Mouse (Mus musculus): ENCODE data around the gene Lclat1.

The Lclat1 gene

GRCm38 (mm10) chr17:73195074-73195723 lies 87.4 kb downstream of the Lclat1 start:
- no peak for DNase-seq (ENCODE audit: low read depth, low spot score)

GRCm38 (mm10) chr17:73196139-73196538 lies 88.4 kb downstream of the Lclat1 start:
- no peak for DNase-seq (ENCODE audit: low read depth, low spot score)

GRCm38 (mm10) chr17:73197724-73198123 lies 89.9 kb downstream of the Lclat1 start:
- DNase-seq (ENCODE audit: low read depth, low spot score) = no peak

DNA sequence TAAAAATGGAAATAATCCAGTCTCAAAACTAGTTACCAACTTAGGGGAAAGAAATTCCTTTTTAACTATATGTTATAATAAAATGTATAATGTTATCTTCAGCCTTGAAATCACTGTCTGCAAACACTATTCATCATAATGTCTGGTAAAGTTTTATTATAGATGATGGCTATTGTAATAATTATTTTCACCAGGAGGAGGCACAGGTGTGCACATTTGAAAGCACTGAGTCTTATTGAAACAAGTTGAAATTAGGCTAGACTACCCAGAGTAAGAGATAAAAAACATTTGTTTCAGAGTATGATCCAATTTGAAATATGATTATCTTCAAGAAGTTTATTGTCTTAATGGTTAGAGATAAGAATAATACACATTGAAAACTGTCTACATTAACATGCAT lies 91.6 kb downstream of the Lclat1 start:
- DNase-seq (ENCODE audit: low read depth, low spot score) = no peak

DNA sequence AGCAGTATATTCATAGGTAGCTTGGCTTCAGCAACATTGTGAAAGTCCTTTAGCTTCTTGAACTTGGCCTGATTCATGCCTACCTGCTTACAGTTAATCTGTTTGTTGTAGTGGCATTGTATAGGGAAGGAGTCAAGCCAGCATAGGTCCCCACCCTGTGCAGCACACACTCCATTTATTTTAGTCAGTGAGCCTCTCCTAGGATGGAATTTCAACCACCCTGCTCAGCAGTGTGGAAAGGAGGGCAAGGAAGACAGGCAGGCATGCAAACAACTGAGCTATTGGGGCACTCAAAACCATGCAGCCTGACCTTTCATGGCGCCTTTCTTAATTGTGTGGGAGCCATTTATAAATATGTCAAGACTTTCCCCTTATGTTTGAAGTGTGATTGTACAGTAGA lies 92.6 kb downstream of the Lclat1 start:
- DNase-seq (ENCODE audit: low read depth, low spot score) = no peak

- DNase-seq (ENCODE audit: low read depth, low spot score) = no peak
Observed at GRCm38 (mm10) chr17:73203642-73204332, 96.0 kb downstream of the Lclat1 start.

DNA sequence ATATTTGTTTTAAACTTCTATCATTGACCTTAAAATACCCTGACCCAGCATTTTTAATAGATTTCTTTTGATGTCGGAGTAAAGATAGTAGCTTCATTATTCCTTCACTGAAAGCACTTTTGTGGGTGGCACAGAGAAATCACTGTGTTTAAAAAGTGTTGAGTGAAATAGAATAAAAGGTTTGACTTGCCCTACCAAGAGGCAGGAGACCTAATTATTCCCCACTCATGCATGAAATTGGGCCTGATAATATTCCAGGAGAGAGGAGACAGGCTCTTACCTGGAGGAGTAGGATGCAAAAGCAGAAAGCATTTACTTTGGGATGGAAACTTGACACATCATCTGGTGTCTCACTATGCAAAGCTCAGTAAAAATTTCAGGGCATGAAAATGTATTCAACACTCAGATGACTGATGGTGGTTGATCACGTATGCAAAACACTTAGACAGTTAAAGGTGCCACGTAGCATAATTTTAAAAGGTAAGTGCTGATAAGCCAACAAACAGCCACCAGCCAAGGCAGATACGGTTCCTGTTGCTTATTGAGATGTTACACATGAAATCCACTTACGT lies 103.3 kb downstream of the Lclat1 start:
- no peak for DNase-seq (ENCODE audit: low read depth, low spot score)

DNA sequence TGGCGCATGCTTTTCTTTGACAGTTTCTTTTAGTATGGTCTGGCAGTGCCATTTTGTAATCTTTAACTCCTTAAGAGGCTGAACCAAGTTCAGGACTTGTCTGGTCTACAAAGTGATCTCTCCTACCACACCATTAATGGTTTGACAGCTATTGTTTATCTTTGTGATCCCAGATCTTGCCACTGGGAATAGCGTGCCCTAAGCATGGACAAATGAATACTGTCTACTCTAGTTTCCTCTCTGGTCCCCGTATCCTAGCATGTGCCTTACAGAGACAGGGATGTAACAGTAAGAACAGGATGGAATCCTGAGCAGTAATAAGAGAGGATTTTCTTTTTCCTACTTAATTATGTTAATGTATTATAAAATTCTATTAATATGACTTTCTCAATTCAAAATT lies 105.0 kb downstream of the Lclat1 start:
- DNase-seq (ENCODE audit: low read depth, low spot score) = no peak

- DNase-seq (ENCODE audit: low read depth, low spot score) = no peak
Observed at GRCm38 (mm10) chr17:73213187-73213586, 105.4 kb downstream of the Lclat1 start.

DNA sequence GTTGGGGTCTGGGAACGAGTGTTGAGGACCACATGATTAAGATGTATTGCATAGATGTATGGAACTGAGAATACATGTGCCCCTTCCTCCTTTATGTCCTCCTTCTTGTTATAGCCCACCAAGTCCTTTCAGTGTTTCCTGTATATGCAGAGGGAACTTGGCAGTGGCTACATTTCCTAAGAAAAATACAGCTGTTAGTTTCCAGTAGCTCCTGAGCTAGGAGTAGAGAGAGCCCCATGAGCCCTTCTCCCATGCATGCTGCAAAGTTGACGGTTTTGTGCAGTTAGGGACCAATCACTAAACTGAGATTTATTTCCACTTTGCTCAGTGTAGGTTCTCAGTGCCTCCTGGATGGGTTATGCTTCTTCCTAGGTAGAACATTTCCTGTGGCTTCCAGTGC lies 105.9 kb downstream of the Lclat1 start:
- DNase-seq (ENCODE audit: low read depth, low spot score) = no peak

- DNase-seq (ENCODE audit: low read depth, low spot score) = no peak
Observed at GRCm38 (mm10) chr17:73217274-73217673, 109.5 kb downstream of the Lclat1 start.

- DNase-seq (ENCODE audit: low read depth, low spot score) = no peak
Observed at GRCm38 (mm10) chr17:73220746-73221145, 113.0 kb downstream of the Lclat1 start.

DNA sequence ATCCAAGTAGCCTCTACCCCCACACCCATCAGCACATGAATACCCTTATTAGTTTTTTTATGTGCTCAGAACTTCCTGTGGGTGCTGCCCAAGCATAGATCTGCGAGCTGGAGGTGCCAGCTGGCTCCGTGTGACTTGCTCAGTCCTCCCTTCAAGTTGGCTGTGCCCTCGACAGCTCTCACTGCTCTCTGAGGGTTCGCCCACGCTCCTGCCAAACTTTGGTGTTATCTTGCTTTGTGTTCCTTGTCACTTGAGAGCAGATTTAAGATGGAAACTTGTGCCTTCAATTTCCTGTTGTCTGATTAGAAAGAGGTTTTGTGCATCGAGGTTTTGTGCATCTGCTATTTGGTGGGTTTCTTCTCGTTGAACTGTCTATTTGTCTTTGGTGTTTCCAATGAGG lies 114.3 kb downstream of the Lclat1 start:
- no peak for DNase-seq (ENCODE audit: low read depth, low spot score)

DNA sequence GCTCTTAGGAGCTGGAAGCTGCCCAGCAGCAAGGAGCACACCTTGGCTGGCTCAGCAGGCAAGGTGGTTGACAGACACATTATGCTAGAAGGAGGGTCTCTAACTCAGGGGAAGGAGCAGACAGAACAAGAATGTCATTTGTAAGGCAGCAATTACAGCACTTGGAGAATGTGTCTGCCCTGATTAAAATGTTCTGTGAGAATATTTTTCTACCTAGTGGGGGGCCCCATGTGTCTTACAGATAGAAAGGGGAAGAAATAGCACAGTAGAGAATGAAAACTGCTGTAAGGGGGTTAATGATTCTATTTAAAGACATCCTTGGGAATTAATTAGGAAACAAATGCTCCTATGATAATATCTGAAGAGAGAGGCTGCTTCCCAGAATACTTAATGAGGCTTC lies 117.7 kb downstream of the Lclat1 start:
- no peak for DNase-seq (ENCODE audit: low read depth, low spot score)

DNA sequence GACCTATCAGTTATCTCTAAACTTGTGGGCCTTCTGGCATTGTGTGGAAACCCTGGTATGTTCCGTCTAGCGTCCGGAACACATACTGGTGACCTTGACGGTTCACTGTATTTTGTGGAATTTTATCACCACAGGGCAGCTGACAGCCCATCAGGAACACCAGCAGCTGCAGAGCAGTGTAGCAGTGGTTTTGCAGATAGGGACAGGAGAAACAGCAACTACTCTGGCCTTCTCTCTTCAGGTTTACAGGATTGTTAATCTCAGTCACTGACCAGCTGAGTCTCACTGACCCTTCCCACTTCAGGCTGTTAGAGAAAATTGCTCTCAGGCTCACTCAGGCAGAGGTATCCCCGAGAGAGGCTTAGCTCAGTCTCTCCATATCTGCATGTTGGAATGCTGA lies 118.2 kb downstream of the Lclat1 start:
- DNase-seq (ENCODE audit: low read depth, low spot score) = no peak

DNA sequence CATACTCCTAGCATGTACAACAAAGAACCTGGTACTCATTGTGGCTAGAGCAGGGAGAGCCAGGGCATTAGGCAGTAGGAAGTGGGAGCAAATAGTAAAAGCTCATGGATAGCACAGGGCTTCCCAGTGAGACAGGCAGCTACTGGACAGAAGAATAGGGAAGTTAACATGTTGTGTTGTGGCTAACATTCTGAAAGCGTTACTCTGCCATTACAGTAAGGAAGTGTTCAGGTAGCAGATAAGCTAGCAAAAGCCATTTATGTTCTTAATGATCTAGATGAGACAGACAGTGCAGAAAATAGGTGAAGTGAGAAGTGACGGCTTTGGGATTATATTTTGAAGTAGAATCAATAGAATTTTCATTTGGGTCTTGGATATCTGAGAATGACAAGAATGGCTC lies 118.8 kb downstream of the Lclat1 start:
- DNase-seq (ENCODE audit: low read depth, low spot score) = no peak

GRCm38 (mm10) chr17:73227361-73227760 lies 119.6 kb downstream of the Lclat1 start:
- DNase-seq (ENCODE audit: low read depth, low spot score) = no peak

- DNase-seq (ENCODE audit: low read depth, low spot score) = no peak
Observed at GRCm38 (mm10) chr17:73229445-73230155, 121.8 kb downstream of the Lclat1 start.

DNA sequence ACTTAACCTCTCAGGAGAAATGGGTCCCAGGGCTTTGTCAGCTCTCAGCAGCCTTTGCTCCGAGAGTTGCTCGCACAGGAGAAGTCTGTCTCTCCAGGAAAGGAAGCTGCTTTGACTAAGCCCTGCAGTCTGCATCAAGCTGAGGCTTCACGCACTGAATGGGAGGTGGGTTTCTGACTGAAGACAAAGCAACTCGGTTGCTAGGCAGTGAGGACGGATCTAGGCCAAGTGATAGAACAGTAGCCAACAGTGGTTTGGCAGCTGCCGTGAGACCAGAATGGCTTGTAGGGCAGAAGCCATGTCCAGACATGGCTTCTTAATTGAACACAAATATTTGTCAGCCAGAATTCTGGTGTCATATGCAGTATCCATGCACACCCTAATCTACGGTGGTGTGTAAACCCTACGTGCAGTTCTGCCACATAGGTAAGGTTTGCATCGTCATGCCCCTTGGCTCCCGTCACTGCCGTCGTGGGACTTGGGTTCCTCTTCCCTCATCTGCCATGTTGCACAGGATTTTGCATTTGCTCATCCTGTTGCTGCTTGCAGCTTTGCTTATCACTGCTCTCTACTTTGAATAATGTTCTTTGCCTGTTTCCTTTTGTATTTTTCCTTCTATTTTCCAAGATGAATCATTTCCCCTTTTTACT lies 122.7 kb downstream of the Lclat1 start:
- DNase-seq (ENCODE audit: low read depth, low spot score) = no peak

GRCm38 (mm10) chr17:73231337-73231736 lies 123.6 kb downstream of the Lclat1 start:
- DNase-seq (ENCODE audit: low read depth, low spot score) = no peak

- no peak for DNase-seq (ENCODE audit: low read depth, low spot score)
Observed at GRCm38 (mm10) chr17:73232593-73232992, 124.8 kb downstream of the Lclat1 start.

DNA sequence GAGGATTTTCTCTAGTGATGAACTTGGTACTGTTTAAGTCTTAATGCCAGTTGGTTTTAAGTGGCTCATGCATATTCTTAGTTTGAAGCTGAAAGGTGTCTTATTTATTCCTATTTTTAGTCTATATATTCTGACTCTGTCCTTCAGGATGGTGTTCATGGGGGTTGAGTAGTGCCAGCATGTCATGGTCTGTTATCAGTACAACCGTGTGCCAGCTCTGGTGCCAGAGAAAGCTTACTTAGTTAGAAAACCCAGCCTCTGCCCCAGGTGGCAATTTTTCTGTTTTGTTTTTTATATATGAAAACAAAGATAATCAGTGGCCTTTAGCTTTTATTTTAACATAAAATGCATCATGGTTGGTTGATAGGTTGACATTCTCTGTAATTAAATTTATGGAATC lies 126.2 kb downstream of the Lclat1 start:
- no peak for DNase-seq (ENCODE audit: low read depth, low spot score)

Measured in c-Kit-negative CD71-positive TER-119-positive erythroid progenitor cells, embryonic 14.5 days (primary cell).